Mouse (Mus musculus) left cerebral cortex, adult 9 months (tissue): ENCODE results near the gene Elovl7.

Experiments
- DNase-seq, 2 experiments: peaks; one replicate each; pipeline ENCODE4 v3.0.0; 2022; ENCODE audit warnings: low spot score in 2 of 2

Gene Elovl7

DNA sequence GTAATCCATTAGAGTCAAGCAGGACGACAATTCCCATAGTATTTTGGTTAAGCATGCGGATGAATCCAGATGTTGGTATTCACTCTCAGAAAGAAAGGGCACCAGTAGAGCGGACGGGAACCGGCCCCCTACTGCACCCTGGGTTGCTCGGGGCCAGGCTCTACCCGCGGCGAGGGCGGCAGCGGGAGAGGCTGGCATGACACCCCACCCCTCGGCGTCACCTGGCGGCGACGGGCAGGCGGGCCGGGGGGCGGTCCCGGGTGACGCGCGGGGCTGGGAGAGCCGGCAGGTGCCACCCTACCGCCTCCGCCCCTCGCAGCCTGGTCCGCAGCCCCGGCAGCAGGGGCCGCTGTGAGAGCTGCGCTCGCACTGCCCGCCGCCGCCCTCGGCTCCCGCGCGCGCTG lies at the start of gene Elovl7:
Elovl7 (plus strand) TSS at position 324 of the 404 bp plus-strand sequence.
- peak; percentile 46 to 75 for DNase-seq

DNA sequence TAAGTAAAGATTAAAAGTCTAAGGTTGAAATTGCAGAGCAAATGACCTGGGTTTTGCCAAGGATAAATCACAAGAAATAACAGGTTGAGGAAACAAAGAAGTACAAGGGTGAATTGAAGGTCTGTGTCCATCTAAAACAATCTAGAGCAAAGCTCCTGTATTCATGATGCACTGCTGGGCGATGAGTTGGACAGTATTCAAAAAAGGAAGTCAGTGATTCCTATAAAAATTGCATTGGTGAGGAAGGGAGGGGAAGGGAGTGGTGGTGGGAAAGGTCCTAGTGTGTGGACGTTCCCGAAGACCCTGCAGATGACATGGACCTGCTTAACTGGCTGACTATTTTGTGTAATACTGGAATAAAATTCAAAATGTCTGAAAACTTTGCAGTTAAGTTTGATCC lies 49.6 kb upstream of the Elovl7 start:
- no peak for DNase-seq

- DNase-seq, result no peak
Observed at GRCm38 (mm10) chr13:108170002-108170401, 44.2 kb upstream of the Elovl7 start.

DNA sequence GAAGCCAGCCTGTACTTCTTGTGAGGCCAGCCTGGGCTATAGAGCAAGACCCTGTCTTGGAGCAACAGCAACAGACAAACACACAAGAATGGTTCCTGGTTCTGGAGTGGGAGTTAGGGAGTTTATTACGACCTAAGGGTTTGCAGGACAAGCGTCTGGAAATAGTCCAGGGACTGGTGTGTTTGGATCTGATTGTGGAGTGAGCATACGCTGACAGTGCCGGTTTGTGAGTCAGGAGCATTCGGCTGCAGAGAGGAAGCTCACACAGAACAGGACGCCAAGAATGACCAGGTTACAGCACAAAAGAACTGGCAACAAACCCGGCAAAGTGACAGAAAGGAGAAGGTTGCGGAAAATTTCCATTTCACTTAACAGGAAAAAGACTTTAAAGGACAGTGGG lies 43.7 kb upstream of the Elovl7 start:
- no peak for DNase-seq

GRCm38 (mm10) chr13:108179618-108180017 lies 34.6 kb upstream of the Elovl7 start:
- no peak for DNase-seq

DNA sequence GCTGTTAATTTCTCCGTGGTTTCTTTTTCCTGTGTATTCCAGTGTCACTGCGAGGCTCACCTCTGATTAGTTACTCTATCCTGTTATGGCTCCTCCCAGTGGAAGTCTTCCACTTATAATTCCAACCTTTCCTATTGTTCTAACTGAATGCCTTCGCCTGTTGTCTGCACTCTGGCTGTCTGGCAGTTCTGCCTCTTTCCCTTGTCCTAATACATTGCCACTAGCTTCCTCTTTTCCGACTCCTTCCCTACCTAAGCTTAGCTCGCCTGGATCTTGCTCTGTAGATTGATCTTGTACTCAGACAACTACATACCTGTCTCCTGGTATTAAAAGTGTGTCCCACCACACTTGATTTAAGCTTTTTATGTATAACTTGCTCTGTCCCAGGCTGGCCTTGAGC lies 33.4 kb upstream of the Elovl7 start:
- DNase-seq, result no peak

DNA sequence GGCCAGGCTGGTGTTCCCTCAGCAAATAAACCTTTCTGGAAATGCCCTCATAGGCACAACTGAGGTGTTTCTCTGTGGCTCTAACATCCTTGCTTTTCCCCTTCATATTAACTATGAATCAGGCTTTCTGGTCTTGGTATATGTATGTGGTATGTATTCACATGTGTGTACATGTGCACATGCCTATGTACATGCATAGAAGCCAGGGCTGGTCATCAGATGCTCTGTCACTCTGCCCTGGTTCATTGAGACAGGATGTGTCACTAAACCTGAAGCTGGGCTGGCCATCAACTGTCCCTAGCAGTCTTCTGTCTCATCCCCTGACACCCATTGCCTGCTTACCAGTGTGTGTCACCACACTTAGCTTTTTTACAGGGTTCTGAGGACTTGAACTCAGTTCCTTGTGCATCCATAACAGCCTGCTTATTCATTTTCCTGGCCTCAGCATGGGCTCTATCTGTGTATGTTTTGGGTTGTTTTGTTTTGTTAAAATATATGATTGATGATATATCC lies 29.4 kb upstream of the Elovl7 start:
- no peak for DNase-seq

DNA sequence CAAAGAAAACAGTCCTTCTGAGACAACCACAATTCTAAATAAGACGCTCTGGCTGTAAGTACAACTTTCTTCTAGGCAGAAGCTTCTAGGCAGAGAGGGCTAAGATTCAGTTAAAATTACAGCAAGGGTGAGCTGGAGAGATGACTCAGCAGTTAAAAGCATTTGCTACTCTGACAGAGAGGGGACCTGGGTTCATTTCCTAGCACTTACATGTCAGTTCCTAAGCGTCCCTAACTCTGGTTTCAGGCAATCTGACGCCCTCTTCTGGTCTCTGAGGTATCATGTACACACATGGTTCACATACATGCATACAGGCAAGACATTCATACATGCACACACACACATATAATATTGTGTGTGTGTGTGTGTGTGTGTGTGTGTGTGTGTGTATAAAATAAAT lies 28.7 kb upstream of the Elovl7 start:
- DNase-seq, result no peak

GRCm38 (mm10) chr13:108187994-108188393 lies 26.2 kb upstream of the Elovl7 start:
- DNase-seq, result no peak

GRCm38 (mm10) chr13:108191074-108191720 lies 23.0 kb upstream of the Elovl7 start:
- peak in 1 of 2 experiments; percentile 69 for DNase-seq

DNA sequence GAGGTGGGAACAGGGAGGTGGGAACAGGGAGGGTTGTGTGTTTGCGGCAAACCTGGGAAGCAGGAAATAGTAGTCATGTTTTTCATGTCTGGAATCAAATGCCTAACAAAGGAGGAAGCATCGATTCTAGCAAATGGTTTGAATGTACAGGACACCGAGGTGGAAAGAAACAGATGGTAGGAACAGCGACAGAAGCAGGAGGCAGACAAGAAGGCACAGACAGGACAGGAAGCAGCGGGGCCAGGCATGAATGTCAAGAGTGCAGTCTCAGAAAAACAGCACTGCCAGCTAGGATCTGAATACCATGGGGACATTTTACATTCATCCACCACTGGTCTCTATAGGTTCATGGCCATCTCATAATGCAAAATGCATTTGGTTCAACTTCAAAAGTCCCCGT lies 18.7 kb upstream of the Elovl7 start:
- no peak for DNase-seq

DNA sequence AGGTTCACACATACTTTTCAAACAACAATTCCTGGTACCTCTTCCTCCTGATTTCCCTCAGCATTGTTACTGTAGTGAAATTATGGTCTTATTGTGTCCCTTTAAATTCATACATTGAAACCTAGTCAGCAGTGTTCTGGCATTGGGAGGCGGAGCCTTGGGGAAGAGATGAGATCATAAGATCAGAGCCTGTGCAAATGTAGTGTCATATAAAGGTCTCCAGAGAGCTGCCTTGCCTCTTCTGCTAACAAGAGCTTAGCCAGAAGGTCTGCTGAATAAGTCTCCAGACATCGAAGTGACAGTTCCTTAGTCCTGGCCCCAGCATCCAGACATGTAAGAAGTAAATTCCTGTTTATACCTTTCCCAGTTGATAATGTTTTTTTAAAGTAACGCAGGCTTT lies 9.3 kb upstream of the Elovl7 start:
- DNase-seq, result no peak

- DNase-seq, result no peak
Observed at GRCm38 (mm10) chr13:108207447-108207846, 6.8 kb upstream of the Elovl7 start.

- DNase-seq, result no peak
Observed at GRCm38 (mm10) chr13:108208090-108208489, 6.1 kb upstream of the Elovl7 start.

DNA sequence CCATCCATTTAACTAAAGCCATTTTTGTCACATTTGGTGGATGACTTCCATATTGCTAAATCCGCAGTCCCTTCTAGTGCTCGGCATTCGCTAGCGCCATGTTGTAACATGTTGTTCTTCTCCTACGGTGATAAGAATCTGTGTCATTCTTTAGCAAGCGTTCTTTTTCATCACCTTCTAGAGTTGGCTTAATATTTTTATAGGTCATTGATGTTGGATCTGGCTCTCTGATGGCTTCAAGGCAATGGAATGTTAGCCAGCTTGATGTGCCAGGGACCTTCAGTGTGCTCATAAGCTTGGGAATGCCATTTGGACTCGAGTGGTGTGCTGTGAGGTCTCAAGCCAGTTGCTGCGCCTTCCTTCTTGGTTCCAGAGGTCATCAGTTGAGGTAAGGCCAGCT lies 3.2 kb upstream of the Elovl7 start:
- DNase-seq, result no peak

DNA sequence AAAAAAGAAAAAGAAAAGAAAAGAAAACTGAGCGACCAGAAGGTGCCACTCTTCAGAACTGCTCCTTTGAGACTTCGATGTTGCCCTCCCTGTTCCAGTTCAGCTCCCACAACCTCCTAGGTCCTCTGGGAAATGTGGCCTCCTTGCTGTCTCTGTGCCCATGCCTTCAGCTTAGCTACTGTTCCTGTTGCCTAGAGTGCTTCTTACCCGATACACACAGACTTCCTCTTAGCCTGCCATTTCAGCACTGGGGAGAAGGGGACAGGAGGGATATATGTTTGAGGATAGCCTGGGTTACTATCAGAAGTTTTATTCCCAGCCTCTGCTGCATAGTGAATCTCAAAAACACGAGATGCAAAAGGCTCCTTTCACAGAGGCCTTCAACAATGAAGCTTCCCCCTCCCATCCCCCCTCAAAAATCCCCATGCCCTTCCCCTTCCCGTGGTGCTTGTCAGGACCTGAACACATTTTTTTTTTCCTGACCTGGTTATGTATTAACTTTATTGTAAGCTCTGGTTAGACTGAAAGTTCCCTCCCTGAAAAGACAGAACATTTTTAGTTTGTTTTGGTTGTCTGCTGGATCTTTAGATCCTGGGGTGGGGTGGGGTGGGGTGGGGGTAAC lies 1.7 kb upstream of the Elovl7 start:
- no peak for DNase-seq

- peak in 1 of 2 experiments; percentile 21 for DNase-seq
Observed at GRCm38 (mm10) chr13:108214485-108215107, 392 bp downstream of the Elovl7 start.

DNA sequence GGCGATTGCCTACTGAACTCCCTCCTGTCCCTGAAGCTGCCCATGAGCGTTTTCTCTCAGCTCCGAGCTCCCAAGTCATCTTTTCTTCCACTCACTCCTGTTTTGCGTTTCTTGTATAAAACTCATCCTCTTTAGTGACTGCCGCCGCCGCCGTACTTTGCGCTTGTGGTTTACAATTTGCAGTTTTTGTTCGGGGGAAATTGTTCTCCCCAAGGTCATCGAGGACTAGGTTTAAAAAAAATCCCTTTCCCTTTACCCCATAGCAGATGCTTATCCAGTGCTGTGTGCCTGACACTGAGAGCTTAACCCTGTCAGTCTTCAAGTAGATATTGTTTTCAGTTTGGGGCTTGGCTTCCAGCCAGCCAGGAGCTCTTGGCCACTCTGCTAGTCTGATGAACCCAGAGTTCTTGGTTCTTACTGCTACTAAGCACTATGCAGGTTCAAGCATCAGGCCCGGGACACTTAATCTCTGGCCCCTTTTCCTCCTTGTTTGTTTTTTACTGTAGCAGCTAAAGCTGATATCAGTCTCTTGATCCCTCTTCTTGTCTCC lies 1.1 kb downstream of the Elovl7 start:
- no peak for DNase-seq

DNA sequence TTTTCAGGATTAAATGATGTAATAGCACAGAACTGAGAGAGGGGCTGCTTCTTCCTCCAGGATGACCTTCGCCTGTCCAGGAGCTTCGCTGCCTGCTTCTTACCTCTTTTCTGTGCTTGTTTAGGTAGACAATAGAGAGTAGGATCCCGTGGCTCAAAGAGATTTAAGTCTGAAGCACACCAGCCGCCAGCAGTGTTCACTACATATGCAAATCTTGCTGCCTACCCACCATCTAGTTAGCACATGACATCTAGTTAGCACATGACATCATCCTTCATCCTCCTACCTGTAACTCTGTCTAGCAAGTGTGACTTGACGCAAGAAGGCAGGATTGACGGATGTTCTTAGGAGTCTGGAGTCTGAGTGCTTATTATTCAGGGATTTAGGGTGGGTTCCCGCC lies 5.6 kb downstream of the Elovl7 start:
- no peak for DNase-seq

- DNase-seq, result no peak
Observed at GRCm38 (mm10) chr13:108229191-108229590, 15.0 kb downstream of the Elovl7 start.

- DNase-seq, result no peak
Observed at GRCm38 (mm10) chr13:108229634-108230330, 15.6 kb downstream of the Elovl7 start.

DNA sequence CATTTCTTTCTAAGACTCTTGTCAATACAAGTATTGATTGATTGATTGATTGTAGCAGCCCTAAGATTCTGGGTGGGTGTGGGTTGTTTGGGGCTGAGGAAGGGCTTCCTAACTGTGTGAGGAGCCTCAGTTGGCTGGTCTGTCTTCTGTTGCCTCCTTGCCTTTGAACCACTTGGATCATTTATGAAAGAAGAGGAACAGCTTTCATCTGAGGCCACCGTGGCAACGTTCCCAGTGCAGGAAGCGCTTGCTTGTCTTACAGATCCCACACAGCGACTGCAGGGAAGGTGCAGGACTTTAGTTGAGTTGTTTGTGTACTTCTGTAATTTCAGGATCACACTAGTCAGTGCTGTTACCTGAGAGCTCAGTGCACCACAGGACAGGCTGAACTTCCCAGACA lies 25.8 kb downstream of the Elovl7 start:
- DNase-seq, result peak in 1 of 2 experiments; percentile 11
